Mouse (Mus musculus): ENCODE measurements around the gene Olfr670. TPM values are rescaled to one million over a fixed set of nuclear protein-coding genes. Genes with fewer than 3 reads are reported as not detected.
"Not testable (repeated sequence)": the region's sequence is repeated elsewhere in the genome, so short reads cannot be mapped to it uniquely, and the experiment has no call there.

The Olfr670 gene
- total RNA-seq (2012; rRNA removed), result not detected in 2 replicates

DNA sequence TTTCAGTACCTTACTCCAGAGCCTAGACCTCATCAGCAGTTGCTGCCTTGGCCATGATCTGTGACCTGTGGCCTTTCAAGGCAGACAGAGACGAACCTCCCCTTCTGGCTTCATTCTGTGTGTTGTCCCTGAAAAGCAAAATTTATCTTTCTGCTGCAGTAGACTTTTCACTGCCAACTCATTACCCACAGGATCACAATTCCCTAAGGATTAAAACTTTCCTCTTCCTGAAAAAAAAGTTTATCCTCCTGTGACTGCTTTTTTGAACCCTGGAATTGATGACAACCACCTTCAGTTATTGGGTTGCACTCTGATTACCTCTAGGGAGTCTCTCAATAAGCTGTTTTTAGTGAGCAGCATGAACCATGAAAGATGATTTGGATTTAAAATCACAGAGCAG lies at the start of gene Olfr670:
TSS of gene Olfr670 (minus strand) at position 101 of the 400 bp plus-strand sequence.
- in situ Hi-C loops (cut with MboI; ENCODE audit: low sequenced_read_pairs in 2 of 2, unreplicated experiment in 2 of 2), result no loop called here
- TF ChIP-seq ZNF384 (IDR thresholded peaks at IDR 0.05; ENCODE audit: low read depth, low read length), result no peak
- no peak for TF ChIP-seq MAFK (IDR thresholded peaks at IDR 0.05; ENCODE audit: insufficient read depth, low read depth, low read length)
- TF ChIP-seq CHD2 (IDR thresholded peaks at IDR 0.05; ENCODE audit: low read depth, low read length), result no peak
- TF ChIP-seq HCFC1 (IDR thresholded peaks at IDR 0.05; ENCODE audit: borderline replicate concordance, insufficient read depth, low read length), result no peak
- TF ChIP-seq ZC3H11A (IDR thresholded peaks at IDR 0.05; ENCODE audit: borderline replicate concordance, low read depth, low read length), result no peak
- DNase-seq (ENCODE audit: low read depth, low spot score), result no peak
- Histone ChIP-seq H3K9me3 (ENCODE audit: control insufficient read depth, insufficient read depth, low read depth, low read length) (no peaks in the 10 kb centered on the region), H3K4me1 (ENCODE audit: control insufficient read depth in 2 of 2, insufficient read depth in 2 of 2, low read length in 2 of 2, poor library complexity in 1 of 2) (no peaks in the 10 kb centered on the region), H3K27ac (ENCODE audit: insufficient read depth, low read depth, low read length, poor library complexity, severe bottlenecking) (no peak within 1 kb of the TSS), H3K9ac (ENCODE audit: insufficient read depth, low read depth, low read length, poor library complexity, severe bottlenecking) (no peak within 1 kb of the TSS), H3K36me3 (ENCODE audit: control insufficient read depth, insufficient read depth, low read length, poor library complexity, severe bottlenecking) (no peaks in the 10 kb centered on the region), H3K4me3 (ENCODE audit: insufficient read depth in 1 of 2, low read depth in 1 of 2, low read length in 2 of 2, poor library complexity in 1 of 2, severe bottlenecking in 1 of 2) (no peak within 1 kb of the TSS)

- Histone ChIP-seq H3K27ac (ENCODE audit: insufficient read depth, low read depth, low read length, poor library complexity, severe bottlenecking) (no peak within 1 kb of the TSS), H3K9me3 (ENCODE audit: control insufficient read depth, insufficient read depth, low read depth, low read length) (no peaks in the 10 kb centered on the region), H3K9ac (ENCODE audit: insufficient read depth, low read depth, low read length, poor library complexity, severe bottlenecking) (no peak within 1 kb of the TSS), H3K4me3 (ENCODE audit: insufficient read depth in 1 of 2, low read depth in 1 of 2, low read length in 2 of 2, poor library complexity in 1 of 2, severe bottlenecking in 1 of 2) (no peak within 1 kb of the TSS), H3K36me3 (ENCODE audit: control insufficient read depth, insufficient read depth, low read length, poor library complexity, severe bottlenecking) (no peaks in the 10 kb centered on the region), H3K4me1 (ENCODE audit: control insufficient read depth in 2 of 2, insufficient read depth in 2 of 2, low read length in 2 of 2, poor library complexity in 1 of 2) (no peaks in the 10 kb centered on the region)
- in situ Hi-C loops (cut with MboI; ENCODE audit: low sequenced_read_pairs in 2 of 2, unreplicated experiment in 2 of 2), result no loop called here
- TF ChIP-seq ZC3H11A (IDR thresholded peaks at IDR 0.05; ENCODE audit: borderline replicate concordance, low read depth, low read length) (no peak), CHD2 (IDR thresholded peaks at IDR 0.05; ENCODE audit: low read depth, low read length) (no peak), MAFK (IDR thresholded peaks at IDR 0.05; ENCODE audit: insufficient read depth, low read depth, low read length) (no peak), ZNF384 (IDR thresholded peaks at IDR 0.05; ENCODE audit: low read depth, low read length) (no peak), HCFC1 (IDR thresholded peaks at IDR 0.05; ENCODE audit: borderline replicate concordance, insufficient read depth, low read length) (no peak)
- DNase-seq (ENCODE audit: low read depth, low spot score), result no peak
Measured at GRCm38 (mm10) chr7:105001929-105002328, 39.5 kb upstream of the Olfr670 start, which contains the start of gene Olfr672. TSS of gene Olfr672 (minus strand) at chr7:105002029.

GRCm38 (mm10) chr7:104979026-104979425 lies 16.6 kb upstream of the Olfr670 start, which contains the start of gene Olfr671:
TSS of gene Olfr671 (minus strand) at chr7:104979126.
- H3K9ac ChIP-seq (ENCODE audit: insufficient read depth, low read depth, low read length, poor library complexity, severe bottlenecking), result no peak within 1 kb of the TSS
- no peak within 1 kb of the TSS for H3K4me3 ChIP-seq (ENCODE audit: insufficient read depth in 1 of 2, low read depth in 1 of 2, low read length in 2 of 2, poor library complexity in 1 of 2, severe bottlenecking in 1 of 2)
- no peak for TF ChIP-seq ZNF384 (IDR thresholded peaks at IDR 0.05; ENCODE audit: low read depth, low read length)
- TF ChIP-seq CHD2 (IDR thresholded peaks at IDR 0.05; ENCODE audit: low read depth, low read length), result no peak
- no peak for TF ChIP-seq MAFK (IDR thresholded peaks at IDR 0.05; ENCODE audit: insufficient read depth, low read depth, low read length)
- no peak for TF ChIP-seq HCFC1 (IDR thresholded peaks at IDR 0.05; ENCODE audit: borderline replicate concordance, insufficient read depth, low read length)
- no peak for TF ChIP-seq ZC3H11A (IDR thresholded peaks at IDR 0.05; ENCODE audit: borderline replicate concordance, low read depth, low read length)
- H3K27ac ChIP-seq (ENCODE audit: insufficient read depth, low read depth, low read length, poor library complexity, severe bottlenecking), result no peak within 1 kb of the TSS
- no peaks in the 10 kb centered on the region for H3K9me3 ChIP-seq (ENCODE audit: control insufficient read depth, insufficient read depth, low read depth, low read length)
- no peaks in the 10 kb centered on the region for H3K4me1 ChIP-seq (ENCODE audit: control insufficient read depth in 2 of 2, insufficient read depth in 2 of 2, low read length in 2 of 2, poor library complexity in 1 of 2)
- no peak for DNase-seq (ENCODE audit: low read depth, low spot score)
- no peaks in the 10 kb centered on the region for H3K36me3 ChIP-seq (ENCODE audit: control insufficient read depth, insufficient read depth, low read length, poor library complexity, severe bottlenecking)
- in situ Hi-C loops (cut with MboI; ENCODE audit: low sequenced_read_pairs in 2 of 2, unreplicated experiment in 2 of 2), result no loop called here

GRCm38 (mm10) chr7:104972507-104972906 lies 10.1 kb upstream of the Olfr670 start:
- DNase-seq (ENCODE audit: low read depth, low spot score); H3K4me3 ChIP-seq (ENCODE audit: insufficient read depth in 1 of 2, low read depth in 1 of 2, low read length in 2 of 2, poor library complexity in 1 of 2, severe bottlenecking in 1 of 2); H3K4me1 ChIP-seq (ENCODE audit: control insufficient read depth in 2 of 2, insufficient read depth in 2 of 2, low read length in 2 of 2, poor library complexity in 1 of 2); in situ Hi-C loops (cut with MboI; ENCODE audit: low sequenced_read_pairs in 2 of 2, unreplicated experiment in 2 of 2); H3K9me3 ChIP-seq (ENCODE audit: control insufficient read depth, insufficient read depth, low read depth, low read length); H3K27ac ChIP-seq (ENCODE audit: insufficient read depth, low read depth, low read length, poor library complexity, severe bottlenecking); H3K9ac ChIP-seq (ENCODE audit: insufficient read depth, low read depth, low read length, poor library complexity, severe bottlenecking); H3K36me3 ChIP-seq (ENCODE audit: control insufficient read depth, insufficient read depth, low read length, poor library complexity, severe bottlenecking): not testable (repeated sequence)

DNA sequence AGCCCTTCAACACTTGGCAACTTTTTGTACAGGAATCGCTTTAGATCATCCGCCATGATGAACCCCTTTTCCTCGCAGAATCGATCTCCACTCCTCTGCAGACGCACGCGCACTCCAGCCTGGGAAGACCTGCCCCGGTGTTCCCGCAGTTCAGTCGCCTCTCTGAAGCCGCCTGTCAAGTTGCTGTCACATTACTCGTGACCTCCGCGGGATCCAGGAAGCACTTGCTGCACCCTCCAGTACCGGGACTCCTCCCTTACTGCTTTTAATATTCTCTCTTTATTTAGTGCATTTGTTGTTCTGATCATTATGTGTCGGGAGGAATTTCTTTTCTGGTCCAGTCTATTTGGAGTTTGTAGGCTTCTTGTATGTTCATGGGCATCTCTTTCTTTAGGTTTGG lies 12.2 kb downstream of the Olfr670 start:
- in situ Hi-C loops (cut with MboI; ENCODE audit: low sequenced_read_pairs in 2 of 2, unreplicated experiment in 2 of 2); H3K27ac ChIP-seq (ENCODE audit: insufficient read depth, low read depth, low read length, poor library complexity, severe bottlenecking); H3K9ac ChIP-seq (ENCODE audit: insufficient read depth, low read depth, low read length, poor library complexity, severe bottlenecking); H3K36me3 ChIP-seq (ENCODE audit: control insufficient read depth, insufficient read depth, low read length, poor library complexity, severe bottlenecking); H3K9me3 ChIP-seq (ENCODE audit: control insufficient read depth, insufficient read depth, low read depth, low read length); H3K4me1 ChIP-seq (ENCODE audit: control insufficient read depth in 2 of 2, insufficient read depth in 2 of 2, low read length in 2 of 2, poor library complexity in 1 of 2): not testable (repeated sequence)
- DNase-seq (ENCODE audit: low read depth, low spot score), result peak; percentile 9
- H3K4me3 ChIP-seq (ENCODE audit: insufficient read depth in 1 of 2, low read depth in 1 of 2, low read length in 2 of 2, poor library complexity in 1 of 2, severe bottlenecking in 1 of 2), result 0 out of 4 replicates have a peak overlapping the region, but pooled peaks of 1 of the 2 experiments have one; percentile 33

Measured in ES-E14 (cell line).